Mouse (Mus musculus) frontal cortex, postnatal 25 days (tissue): ENCODE results near the gene Ncapd2.

ENCODE experiments used
- DNase-seq, 2 experiments: peaks; one replicate each; pipeline ENCODE4 v3.0.0; 2022; ENCODE audit warnings: low spot score in 2 of 2

Gene Ncapd2

GRCm38 (mm10) chr6:125148926-125149568, 42.5 kb downstream of the Ncapd2 start:
- peak in 1 of 2 experiments; percentile 48 for DNase-seq

- DNase-seq, result no peak
Observed at GRCm38 (mm10) chr6:125148251-125148925, 43.1 kb downstream of the Ncapd2 start.

GRCm38 (mm10) chr6:125147329-125147728, 44.2 kb downstream of the Ncapd2 start:
- no peak for DNase-seq

- no peak for DNase-seq
Observed at GRCm38 (mm10) chr6:125146797-125147196, 44.7 kb downstream of the Ncapd2 start.

- DNase-seq, result no peak
Observed at GRCm38 (mm10) chr6:125146148-125146547, 45.4 kb downstream of the Ncapd2 start.

- DNase-seq, result no peak
Observed at GRCm38 (mm10) chr6:125145479-125145951, 46.0 kb downstream of the Ncapd2 start.

- DNase-seq, result peak; percentile 85 to 87
Observed at GRCm38 (mm10) chr6:125145001-125145400, 46.5 kb downstream of the Ncapd2 start, which contains the start of gene Iffo1. Iffo1 (plus strand) TSS chr6:125145241.

- DNase-seq, result no peak
Observed at GRCm38 (mm10) chr6:125143904-125144303, 47.6 kb downstream of the Ncapd2 start.

- DNase-seq, result no peak
Observed at GRCm38 (mm10) chr6:125143128-125143527, 48.4 kb downstream of the Ncapd2 start.

- DNase-seq, result no peak
Observed at GRCm38 (mm10) chr6:125142436-125142835, 49.1 kb downstream of the Ncapd2 start.

- no peak for DNase-seq
Observed at GRCm38 (mm10) chr6:125139747-125140146, 51.8 kb downstream of the Ncapd2 start.

GRCm38 (mm10) chr6:125137002-125137671, 54.4 kb downstream of the Ncapd2 start:
- no peak for DNase-seq

- no peak for DNase-seq
Observed at GRCm38 (mm10) chr6:125132470-125132869, 59.0 kb downstream of the Ncapd2 start.

GRCm38 (mm10) chr6:125131302-125132156, 60.0 kb downstream of the Ncapd2 start, which contains the start of gene Nop2:
Nop2 (plus strand) TSS chr6:125131909.
- DNase-seq, result peak; percentile 64 to 68

- no peak for DNase-seq
Observed at GRCm38 (mm10) chr6:125129710-125130402, 61.6 kb downstream of the Ncapd2 start.

GRCm38 (mm10) chr6:125128724-125129123, 62.8 kb downstream of the Ncapd2 start:
- no peak for DNase-seq

- DNase-seq, result no peak
Observed at GRCm38 (mm10) chr6:125119387-125119786, 72.1 kb downstream of the Ncapd2 start.
